Mouse (Mus musculus): Measurements from ENCODE around the gene Ppfia1.

DNA sequence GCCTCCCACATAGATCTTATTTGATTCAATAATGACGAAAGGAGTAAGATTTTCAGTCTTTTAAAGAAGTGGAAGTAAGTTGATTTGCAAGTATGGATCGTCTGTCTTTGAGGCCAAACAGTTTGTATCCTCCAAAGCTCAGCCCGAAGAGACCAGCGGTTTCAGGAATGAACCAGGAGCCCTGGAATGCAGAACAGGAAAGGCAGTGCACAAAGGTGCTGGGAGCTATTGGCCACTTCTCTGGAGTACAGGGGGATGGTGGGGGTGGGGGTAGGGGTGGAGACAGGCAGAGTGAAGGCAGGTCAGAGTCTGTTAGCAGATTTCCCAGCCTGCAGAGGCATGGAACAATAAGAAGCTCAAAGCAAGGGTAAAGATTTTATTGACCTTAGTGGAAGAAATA is 80.0 kb downstream of the Ppfia1 start:
- TF ChIP-seq CTCF (IDR thresholded peaks at IDR 0.05; ENCODE audit: extremely low read depth, insufficient read depth, low read length) (no peak), POLR2A (IDR thresholded peaks at IDR 0.05; ENCODE audit: extremely low read depth, insufficient read depth, low read length) (no peak)

Data from cortical plate, adult 2 months (tissue).